Mouse (Mus musculus): ENCODE measurements around the gene Pcid2. TPM values are rescaled to one million over a fixed set of nuclear protein-coding genes. Genes with fewer than 3 reads are reported as not detected.
A peak's percentile ranks its signal among the peaks of the same experiment; 100 is the strongest.
"Not testable (repeated sequence)": the region's sequence is repeated elsewhere in the genome, so short reads cannot be mapped to it uniquely, and the experiment has no call there.

The Pcid2 gene
- total and polyA plus RNA-seq, 3 experiments = 11.6 to 26.3 (median 19.6) TPM

- Histone ChIP-seq H3K36me3 (replicated peaks) (peaks cover 99% of the 10 kb centered on the region), H3K4me1 (ENCODE audit: insufficient read depth, low read depth, low read length) (0 out of 2 replicates have a peak, but pooled peaks cover 2% of the 10 kb centered on the region), H3K4me3 (ENCODE audit: low read depth, low read length) (no peak overlapping the region), H3K9me3 (replicated peaks) (no peaks in the 10 kb centered on the region), H3K27me3 (ENCODE audit: insufficient read depth, low read length) (no peaks in the 10 kb centered on the region)
- no peak for TF ChIP-seq TAL1 (conservative IDR thresholded peaks at IDR 0.05; ENCODE audit: low read depth, low read length)
- DNase-seq (ENCODE audit: low spot score) (no peak), ATAC-seq (ENCODE audit: extremely low read depth, insufficient number of reproducible peaks, low FRiP score, poor library complexity, severe bottlenecking) (no peak)
These were observed 36.4 kb upstream of the Pcid2 start for GRCm38 (mm10) chr8:13141681-13142080.

GRCm38 (mm10) chr8:13139641-13140182 is 34.5 kb upstream of the Pcid2 start:
- 0 out of 2 replicates have a peak, but pooled peaks cover 2% of the 10 kb centered on the region for H3K4me1 ChIP-seq (ENCODE audit: insufficient read depth, low read depth, low read length)
- DNase-seq (ENCODE audit: low spot score) (no peak), ATAC-seq (ENCODE audit: extremely low read depth, insufficient number of reproducible peaks, low FRiP score, poor library complexity, severe bottlenecking) (no peak)
- TF ChIP-seq GATA2 (IDR thresholded peaks at IDR 0.05; ENCODE audit: borderline replicate concordance, low read depth, low read length) = no peak
- no peak for TF ChIP-seq TAL1 (conservative IDR thresholded peaks at IDR 0.05; ENCODE audit: low read depth, low read length)
- TF ChIP-seq GATA1 (IDR thresholded peaks at IDR 0.05; ENCODE audit: borderline replicate concordance, low read length) = no peak
- no peak for TF ChIP-seq CTCF (IDR thresholded peaks at IDR 0.05; ENCODE audit: low read depth, low read length)
- no peak for TF ChIP-seq POLR2AphosphoS5 (IDR thresholded peaks at IDR 0.05; ENCODE audit: insufficient replicate concordance, low read depth, low read length)
- no peak overlapping the region for H3K4me3 ChIP-seq (ENCODE audit: low read depth, low read length)
- H3K36me3 ChIP-seq (replicated peaks) = peaks cover 99% of the 10 kb centered on the region
- H3K9me3 ChIP-seq (replicated peaks) = no peaks in the 10 kb centered on the region
- H3K27me3 ChIP-seq (ENCODE audit: insufficient read depth, low read length) = no peaks in the 10 kb centered on the region

- DNase-seq (ENCODE audit: low spot score); H3K4me1 ChIP-seq (ENCODE audit: insufficient read depth, low read depth, low read length); ATAC-seq (ENCODE audit: extremely low read depth, insufficient number of reproducible peaks, low FRiP score, poor library complexity, severe bottlenecking); H3K27me3 ChIP-seq (ENCODE audit: insufficient read depth, low read length); H3K4me3 ChIP-seq (ENCODE audit: low read depth, low read length); H3K9me3 ChIP-seq (replicated peaks): not testable (repeated sequence)
- 0 out of 2 replicates have a peak, but pooled peaks have one; percentile 28 for TF ChIP-seq CTCF (IDR thresholded peaks at IDR 0.05; ENCODE audit: low read depth, low read length)
- H3K36me3 ChIP-seq (replicated peaks) = peaks cover 94% of the 10 kb centered on the region
These were observed 27.0 kb upstream of the Pcid2 start for GRCm38 (mm10) chr8:13132220-13132619.

DNA sequence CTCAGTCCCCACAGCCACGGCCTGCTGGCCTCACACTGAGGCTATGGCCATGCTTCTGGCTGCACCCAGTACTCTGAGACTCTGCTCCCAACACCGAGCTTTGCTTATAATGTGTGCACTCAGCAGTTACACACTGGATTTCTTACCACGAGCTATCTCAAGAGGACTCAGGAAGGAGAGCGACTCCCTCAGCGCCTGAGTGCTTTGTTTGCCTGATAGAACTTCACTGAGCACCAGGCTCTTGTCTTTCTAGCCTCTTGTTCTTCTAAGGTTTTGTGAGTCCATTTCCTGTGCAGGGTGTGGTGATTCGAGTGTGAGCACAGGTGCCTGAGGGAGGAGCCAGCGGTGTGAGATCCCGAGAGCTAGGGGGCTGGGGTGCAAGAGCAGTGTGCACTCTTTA is 19.6 kb upstream of the Pcid2 start:
- H3K4me3 ChIP-seq (ENCODE audit: low read depth, low read length) = no peak overlapping the region; the same call in 1 of the 2 replicates
- TF ChIP-seq POLR2AphosphoS5 (IDR thresholded peaks at IDR 0.05; ENCODE audit: insufficient replicate concordance, low read depth, low read length) (no peak), TAL1 (conservative IDR thresholded peaks at IDR 0.05; ENCODE audit: low read depth, low read length) (no peak), CTCF (IDR thresholded peaks at IDR 0.05; ENCODE audit: low read depth, low read length) (no peak), GATA1 (IDR thresholded peaks at IDR 0.05; ENCODE audit: borderline replicate concordance, low read length) (no peak), GATA2 (IDR thresholded peaks at IDR 0.05; ENCODE audit: borderline replicate concordance, low read depth, low read length) (no peak)
- no peak for DNase-seq (ENCODE audit: low spot score)

DNA sequence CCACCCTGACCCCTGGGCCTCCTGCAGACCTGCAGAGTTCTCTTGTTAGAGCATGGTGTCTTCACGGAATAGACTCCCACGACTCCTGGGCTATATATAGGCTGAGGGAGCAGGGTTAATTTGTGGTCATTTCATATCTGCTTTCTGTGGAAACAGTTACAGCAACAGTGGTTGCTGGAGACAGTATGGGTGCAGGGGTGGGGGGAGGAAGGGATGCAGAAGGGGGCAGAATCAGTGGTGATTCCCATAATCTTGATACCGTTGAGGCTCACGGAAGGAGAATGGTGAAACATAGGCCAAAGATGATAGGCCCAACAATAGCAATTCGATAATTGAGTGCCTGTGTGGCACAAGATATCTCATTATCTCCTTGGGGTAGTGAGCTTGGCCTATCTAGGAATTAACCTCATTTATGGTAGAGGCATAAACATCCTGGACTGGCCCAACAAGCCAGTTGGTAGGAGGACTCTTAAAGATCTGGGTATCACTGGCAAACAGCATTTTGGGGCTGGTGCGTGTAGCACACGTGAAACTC is 17.7 kb upstream of the Pcid2 start:
- DNase-seq (ENCODE audit: low spot score) = no peak
- Histone ChIP-seq H3K4me3 (ENCODE audit: low read depth, low read length) (no peak overlapping the region), H3K9me3 (replicated peaks) (no peaks in the 10 kb centered on the region), H3K36me3 (replicated peaks) (peaks cover 95% of the 10 kb centered on the region), H3K27me3 (ENCODE audit: insufficient read depth, low read length) (no peaks in the 10 kb centered on the region), H3K4me1 (ENCODE audit: insufficient read depth, low read depth, low read length) (peaks cover 80% of the 10 kb centered on the region)
- TF ChIP-seq GATA1 (IDR thresholded peaks at IDR 0.05; ENCODE audit: borderline replicate concordance, low read length) (no peak), TAL1 (conservative IDR thresholded peaks at IDR 0.05; ENCODE audit: low read depth, low read length) (peak; percentile 31; the same call in 1 of the 2 replicates), POLR2AphosphoS5 (IDR thresholded peaks at IDR 0.05; ENCODE audit: insufficient replicate concordance, low read depth, low read length) (no peak)
- ATAC-seq (ENCODE audit: extremely low read depth, insufficient number of reproducible peaks, low FRiP score, poor library complexity, severe bottlenecking) = peak; percentile 46

More for the DNA sequence above, 19.6 kb upstream of the Pcid2 start:
- Histone ChIP-seq H3K27me3 (ENCODE audit: insufficient read depth, low read length) (no peaks in the 10 kb centered on the region), H3K36me3 (replicated peaks) (peaks cover 95% of the 10 kb centered on the region), H3K4me1 (ENCODE audit: insufficient read depth, low read depth, low read length) (peaks cover 62% of the 10 kb centered on the region), H3K9me3 (replicated peaks) (no peaks in the 10 kb centered on the region)
- peak; percentile 24; the same call in 1 of the 2 replicates for ATAC-seq (ENCODE audit: extremely low read depth, insufficient number of reproducible peaks, low FRiP score, poor library complexity, severe bottlenecking)

- Histone ChIP-seq H3K27me3 (ENCODE audit: insufficient read depth, low read length) (no peaks in the 10 kb centered on the region), H3K9me3 (replicated peaks) (no peaks in the 10 kb centered on the region), H3K36me3 (replicated peaks) (peaks cover 86% of the 10 kb centered on the region), H3K4me3 (ENCODE audit: low read depth, low read length) (peak overlapping the region; percentile 32; the same call in 1 of the 2 replicates), H3K4me1 (ENCODE audit: insufficient read depth, low read depth, low read length) (peaks cover 79% of the 10 kb centered on the region)
- TF ChIP-seq TAL1 (conservative IDR thresholded peaks at IDR 0.05; ENCODE audit: low read depth, low read length) (peak; percentile 62), CTCF (IDR thresholded peaks at IDR 0.05; ENCODE audit: low read depth, low read length) (no peak)
- ATAC-seq (ENCODE audit: extremely low read depth, insufficient number of reproducible peaks, low FRiP score, poor library complexity, severe bottlenecking) = peak; percentile 69
- peak; percentile 37 for DNase-seq (ENCODE audit: low spot score)
These were observed 15.8 kb upstream of the Pcid2 start for GRCm38 (mm10) chr8:13120882-13121665.
